Mouse (Mus musculus) ES-E14 (cell line): ENCODE data around the gene Mfap2. TPM values are rescaled to one million over a fixed set of nuclear protein-coding genes. Genes with fewer than 3 reads are reported as not detected.

ENCODE experiments used
- DNase-seq: peaks from one replicate; pipeline ENCODE4 v3.0.0-alpha.2; 2013; ENCODE audit warnings: low read depth, low spot score
- H3K27ac ChIP-seq: 2 replicates; pipeline ENCODE4 v1.5.1; 2012; ENCODE audit warnings: low read depth, mild to moderate bottlenecking, low read length, moderate library complexity, mixed read lengths; ENCODE audit not compliant: poor library complexity, insufficient read depth, severe bottlenecking
- H3K36me3 ChIP-seq: 2 replicates; pipeline ENCODE4 v1.6.1; 2012; ENCODE audit warnings: mild to moderate bottlenecking, low read length, moderate library complexity, mixed read lengths; ENCODE audit not compliant: control insufficient read depth, poor library complexity, insufficient read depth, severe bottlenecking
- H3K4me1 ChIP-seq, 2 experiments: fragments of 150-350 bp in 1 of 2; sonication (generic) in 1 of 2; 2 replicates each; pipeline ENCODE4 v1.6.1; 2012; ENCODE audit warnings: low read length in 2 of 2, mild to moderate bottlenecking in 1 of 2, mixed read lengths in 1 of 2; ENCODE audit not compliant: control insufficient read depth in 2 of 2, insufficient read depth in 2 of 2, poor library complexity in 1 of 2
- H3K4me3 ChIP-seq, 2 experiments: fragments of 150-350 bp in 1 of 2; sonication (generic) in 1 of 2; 2 replicates each; pipeline ENCODE4 v1.5.1; 2012; ENCODE audit warnings: low read length in 2 of 2, low read depth in 1 of 2, mild to moderate bottlenecking in 1 of 2, mixed read lengths in 1 of 2; ENCODE audit not compliant: insufficient read depth in 1 of 2, poor library complexity in 1 of 2, severe bottlenecking in 1 of 2
- H3K9ac ChIP-seq: 2 replicates; pipeline ENCODE4 v1.6.1; 2012; ENCODE audit warnings: low read depth, mild to moderate bottlenecking, low read length, mixed read lengths; ENCODE audit not compliant: poor library complexity, insufficient read depth, severe bottlenecking
- H3K9me3 ChIP-seq: fragments of 150-350 bp; sonication (generic); 2 replicates; pipeline ENCODE4 v1.6.1; 2012; ENCODE audit warnings: low read depth, mild to moderate bottlenecking, low read length; ENCODE audit not compliant: control insufficient read depth, insufficient read depth
- CHD2 ChIP-seq: IDR thresholded peaks from 2 replicates; pipeline ENCODE4 v1.6.1; 2014; ENCODE audit warnings: mild to moderate bottlenecking, low read depth, low read length, inconsistent platforms
- HCFC1 ChIP-seq: IDR thresholded peaks from 2 replicates; pipeline ENCODE4 v1.6.1; 2012; ENCODE audit warnings: low read length, inconsistent platforms, borderline replicate concordance; ENCODE audit not compliant: insufficient read depth
- MAFK ChIP-seq: IDR thresholded peaks from 2 replicates; pipeline ENCODE4 v1.6.1; 2014; ENCODE audit warnings: mild to moderate bottlenecking, low read depth, low read length, inconsistent platforms; ENCODE audit not compliant: insufficient read depth
- ZC3H11A ChIP-seq: IDR thresholded peaks from 2 replicates; pipeline ENCODE4 v1.6.1; 2012; ENCODE audit warnings: low read depth, mild to moderate bottlenecking, inconsistent platforms, low read length, borderline replicate concordance
- ZNF384 ChIP-seq: IDR thresholded peaks from 2 replicates; pipeline ENCODE4 v1.6.1; 2012; ENCODE audit warnings: low read depth, low read length, inconsistent platforms
- in situ Hi-C, 2 experiments: fragments of 600-800 bp; cut with MboI; formaldehyde crosslinking; loops; one replicate each; pipeline ENCODE4 v1.15.1; 2025; ENCODE audit warnings: low sequenced_read_pairs in 2 of 2, inconsistent platforms in 1 of 2; ENCODE audit not compliant: unreplicated experiment in 2 of 2
- total RNA-seq: library from RNA; depleted of rRNA; stranded (reverse); fragments of 300-350 nt; gene quantifications from 2 replicates; pipeline ENCODE4 v1.2.3, GENCODE M21; 2012

Gene Mfap2
- total RNA-seq, 1 experiment, result 1.4 TPM

GRCm38 (mm10) chr4:141008028-141008427 lies 2.2 kb upstream of the Mfap2 start:
- H3K4me1 ChIP-seq, result no peaks in the 10 kb centered on the region
- no peak for TF ChIP-seq MAFK
- no peak for TF ChIP-seq ZC3H11A
- TF ChIP-seq HCFC1, result no peak
- TF ChIP-seq ZNF384, result no peak
- TF ChIP-seq CHD2, result no peak
- peaks cover 35% of the 10 kb centered on the region for H3K36me3 ChIP-seq
- H3K9ac ChIP-seq, result no peak overlapping the region
- no peak for DNase-seq
- in situ Hi-C loops, result no loop called here
- H3K9me3 ChIP-seq, result no peaks in the 10 kb centered on the region
- no peak overlapping the region for H3K4me3 ChIP-seq
- H3K27ac ChIP-seq, result no peak overlapping the region

DNA sequence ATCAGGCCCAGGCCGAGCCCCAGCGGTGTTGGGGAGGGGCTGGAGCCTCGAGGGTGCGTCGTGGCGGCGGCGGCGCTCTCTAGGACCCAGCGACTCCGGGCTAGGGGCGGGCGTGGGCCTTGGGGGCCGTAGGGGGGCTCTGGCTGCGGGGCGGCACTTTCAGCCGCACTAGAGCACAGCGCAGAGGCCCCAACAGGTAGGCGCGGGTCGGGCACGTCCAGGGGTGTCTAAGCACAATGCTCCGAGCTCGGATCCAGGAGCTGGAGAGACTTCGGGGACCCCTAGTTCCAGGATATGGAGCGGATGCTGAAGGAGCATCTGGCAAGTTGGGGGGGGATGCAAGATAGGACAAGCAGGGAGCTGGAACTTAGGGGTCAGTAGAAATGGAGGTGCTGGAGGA lies 308 bp downstream of the Mfap2 start:
- no peak for DNase-seq

GRCm38 (mm10) chr4:141010941-141011429 lies 767 bp downstream of the Mfap2 start:
- Histone ChIP-seq H3K9me3 (no peaks in the 10 kb centered on the region), H3K27ac (no peak overlapping the region), H3K36me3 (peaks cover 19% of the 10 kb centered on the region), H3K4me1 (no peaks in the 10 kb centered on the region), H3K9ac (no peak overlapping the region), H3K4me3 (peak overlapping the region; percentile 26 to 39; a peak in 2 of 4 replicates)
- TF ChIP-seq MAFK (no peak), HCFC1 (no peak), ZNF384 (no peak), CHD2 (no peak), ZC3H11A (no peak)
- in situ Hi-C loops, result no loop called here
- no peak for DNase-seq

More for the DNA sequence above, 308 bp downstream of the Mfap2 start:
- Histone ChIP-seq H3K9me3 (no peaks in the 10 kb centered on the region), H3K9ac (no peak overlapping the region), H3K27ac (no peak overlapping the region), H3K4me1 (no peaks in the 10 kb centered on the region), H3K36me3 (peaks cover 19% of the 10 kb centered on the region), H3K4me3 (peak overlapping the region; percentile 26 to 39; a peak in 2 of 4 replicates)
- in situ Hi-C loops, result no loop called here
- TF ChIP-seq ZNF384 (no peak), MAFK (no peak), CHD2 (no peak), ZC3H11A (no peak), HCFC1 (no peak)

DNA sequence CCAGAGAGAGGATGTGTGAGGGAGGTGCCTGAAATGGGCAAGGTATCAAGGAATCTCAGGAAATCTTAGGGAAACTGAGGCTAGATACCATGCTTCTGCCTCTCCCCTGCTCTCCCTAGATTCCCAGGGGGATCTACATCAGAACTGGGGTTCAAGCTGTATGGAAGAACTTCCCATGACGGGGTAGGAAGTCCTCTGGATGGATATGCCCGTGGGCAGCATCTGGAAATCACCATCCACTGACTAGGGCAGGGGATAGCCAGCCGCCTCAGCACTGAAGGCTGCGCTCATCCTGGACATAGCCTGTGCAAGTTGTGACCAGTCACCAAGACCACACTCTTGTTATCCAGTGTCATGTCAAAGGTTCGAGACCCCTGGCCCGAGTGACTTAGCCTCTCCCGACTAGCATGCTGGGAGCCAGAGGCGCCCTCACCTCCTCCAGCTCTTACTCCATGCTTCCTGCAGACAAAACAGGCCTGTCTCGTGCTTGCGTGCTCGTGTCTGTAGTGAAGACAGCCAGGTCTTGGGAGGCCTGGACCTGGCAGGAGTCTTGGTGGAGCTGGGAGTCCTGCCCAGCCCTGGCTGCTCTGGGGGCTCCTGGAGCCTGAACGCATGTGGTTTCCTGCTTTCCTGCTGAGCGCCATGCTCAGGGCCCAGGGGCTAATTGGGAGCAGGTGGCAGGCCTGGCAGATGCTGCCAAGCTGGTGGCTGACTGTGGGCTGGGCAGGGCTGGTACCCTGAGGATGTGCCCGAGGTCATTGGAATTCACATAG lies 1.5 kb downstream of the Mfap2 start:
- H3K9me3 ChIP-seq, result no peaks in the 10 kb centered on the region
- no peak for DNase-seq
- in situ Hi-C loops, result no loop called here
- H3K4me1 ChIP-seq, result no peaks in the 10 kb centered on the region
- H3K27ac ChIP-seq, result no peak overlapping the region
- H3K4me3 ChIP-seq, result no peak overlapping the region
- peaks cover 12% of the 10 kb centered on the region for H3K36me3 ChIP-seq
- H3K9ac ChIP-seq, result no peak overlapping the region
- no peak for TF ChIP-seq CHD2
- TF ChIP-seq ZC3H11A, result no peak
- TF ChIP-seq MAFK, result no peak
- no peak for TF ChIP-seq HCFC1
- TF ChIP-seq ZNF384, result no peak
